Mouse (Mus musculus): ENCODE results near the gene Tnfsf4. TPM values are rescaled to one million over a fixed set of nuclear protein-coding genes. Genes with fewer than 3 reads are reported as not detected.

The Tnfsf4 gene
- 0.22 and 0.24 TPM in 2 replicates for polyA plus RNA-seq (2016; fragmentation: Nextera tagmentation; extraction: Ambion mirVana)

- 72% methylated on average over 6 of the region's 6 CpGs for WGBS
These were observed at the start of gene Tnfsf4 for GRCm38 (mm10) chr1:161394931-161395459. TSS of gene Tnfsf4 (plus strand) at chr1:161395409.

GRCm38 (mm10) chr1:161350981-161351380, 44.2 kb upstream of the Tnfsf4 start:
- Histone ChIP-seq H3K9me3 (replicated peaks) (no peaks in the 10 kb centered on the region), H3K27me3 (ENCODE audit: low read depth, poor library complexity, severe bottlenecking) (no peaks in the 10 kb centered on the region), H3K4me3 (no peak overlapping the region), H3K4me1 (no peaks in the 10 kb centered on the region), H3K27ac (replicated peaks) (no peak overlapping the region), H3K36me3 (no peaks in the 10 kb centered on the region)
- no peak for DNase-seq (ENCODE audit: low spot score)
- 55% methylated on average over 1 of the region's 1 CpGs for WGBS

More at GRCm38 (mm10) chr1:161394931-161395459, at the start of gene Tnfsf4:
- Histone ChIP-seq H3K36me3 (no peaks in the 10 kb centered on the region), H3K4me3 (no peak within 1 kb of the TSS), H3K4me1 (no peaks in the 10 kb centered on the region), H3K9me3 (replicated peaks) (no peaks in the 10 kb centered on the region), H3K27ac (replicated peaks) (no peak within 1 kb of the TSS), H3K27me3 (ENCODE audit: low read depth, poor library complexity, severe bottlenecking) (no peaks in the 10 kb centered on the region)
- no peak for DNase-seq (ENCODE audit: low spot score)

- no peak overlapping the region for H3K4me3 ChIP-seq
- H3K9me3 ChIP-seq (replicated peaks), result no peaks in the 10 kb centered on the region
- no peaks in the 10 kb centered on the region for H3K4me1 ChIP-seq
- H3K27me3 ChIP-seq (ENCODE audit: low read depth, poor library complexity, severe bottlenecking), result no peaks in the 10 kb centered on the region
- H3K27ac ChIP-seq (replicated peaks), result no peak overlapping the region
- no peaks in the 10 kb centered on the region for H3K36me3 ChIP-seq
- DNase-seq (ENCODE audit: low spot score), result no peak
- 88% methylated on average over 4 of the region's 4 CpGs for WGBS
These were observed 30.2 kb upstream of the Tnfsf4 start for GRCm38 (mm10) chr1:161365006-161365405.

- H3K4me1 ChIP-seq, result no peaks in the 10 kb centered on the region
- H3K36me3 ChIP-seq, result no peaks in the 10 kb centered on the region
- no peaks in the 10 kb centered on the region for H3K9me3 ChIP-seq (replicated peaks)
- H3K27me3 ChIP-seq (ENCODE audit: low read depth, poor library complexity, severe bottlenecking), result no peaks in the 10 kb centered on the region
- DNase-seq (ENCODE audit: low spot score), result no peak
- no peak overlapping the region for H3K27ac ChIP-seq (replicated peaks)
- WGBS, result 80% methylated on average over 2 of the region's 2 CpGs
- no peak overlapping the region for H3K4me3 ChIP-seq
These were observed 23.3 kb upstream of the Tnfsf4 start for GRCm38 (mm10) chr1:161371919-161372318.

GRCm38 (mm10) chr1:161375866-161376265, 19.3 kb upstream of the Tnfsf4 start:
- 72% methylated on average over 2 of the region's 2 CpGs for WGBS
- no peak for DNase-seq (ENCODE audit: low spot score)

GRCm38 (mm10) chr1:161378571-161378970, 16.6 kb upstream of the Tnfsf4 start:
- Histone ChIP-seq H3K4me3 (no peak overlapping the region), H3K4me1 (peaks cover 11% of the 10 kb centered on the region), H3K36me3 (no peaks in the 10 kb centered on the region), H3K27me3 (ENCODE audit: low read depth, poor library complexity, severe bottlenecking) (no peaks in the 10 kb centered on the region), H3K27ac (replicated peaks) (no peak overlapping the region), H3K9me3 (replicated peaks) (no peaks in the 10 kb centered on the region)
- 79% methylated on average over 3 of the region's 3 CpGs for WGBS
- no peak for DNase-seq (ENCODE audit: low spot score)

More at GRCm38 (mm10) chr1:161375866-161376265, 19.3 kb upstream of the Tnfsf4 start:
- Histone ChIP-seq H3K36me3 (no peaks in the 10 kb centered on the region), H3K4me1 (peaks cover 11% of the 10 kb centered on the region), H3K27ac (replicated peaks) (no peak overlapping the region), H3K27me3 (ENCODE audit: low read depth, poor library complexity, severe bottlenecking) (no peaks in the 10 kb centered on the region), H3K9me3 (replicated peaks) (no peaks in the 10 kb centered on the region), H3K4me3 (no peak overlapping the region)

- H3K27ac ChIP-seq (replicated peaks), result no peak overlapping the region; the same call in 1 of the 2 replicates
- WGBS, result 25% methylated on average over 11 of the region's 11 CpGs
- H3K9me3 ChIP-seq (replicated peaks), result no peaks in the 10 kb centered on the region
- H3K36me3 ChIP-seq, result no peaks in the 10 kb centered on the region
- no peak overlapping the region for H3K4me3 ChIP-seq
- no peak for DNase-seq (ENCODE audit: low spot score)
- H3K4me1 ChIP-seq, result peaks cover 11% of the 10 kb centered on the region
- no peaks in the 10 kb centered on the region for H3K27me3 ChIP-seq (ENCODE audit: low read depth, poor library complexity, severe bottlenecking)
These were observed 15.4 kb upstream of the Tnfsf4 start for GRCm38 (mm10) chr1:161379685-161380424.

- Histone ChIP-seq H3K9me3 (replicated peaks) (no peaks in the 10 kb centered on the region), H3K27ac (replicated peaks) (no peak overlapping the region; the same call in 1 of the 2 replicates), H3K4me1 (peaks cover 11% of the 10 kb centered on the region), H3K4me3 (no peak overlapping the region), H3K27me3 (ENCODE audit: low read depth, poor library complexity, severe bottlenecking) (no peaks in the 10 kb centered on the region), H3K36me3 (no peaks in the 10 kb centered on the region)
- WGBS, result 38% methylated on average over 5 of the region's 5 CpGs
- DNase-seq (ENCODE audit: low spot score), result no peak
These were observed 14.8 kb upstream of the Tnfsf4 start for GRCm38 (mm10) chr1:161380425-161380780.

- Histone ChIP-seq H3K4me3 (no peak overlapping the region), H3K27me3 (ENCODE audit: low read depth, poor library complexity, severe bottlenecking) (no peaks in the 10 kb centered on the region), H3K27ac (replicated peaks) (no peak overlapping the region), H3K36me3 (no peaks in the 10 kb centered on the region), H3K9me3 (replicated peaks) (no peaks in the 10 kb centered on the region), H3K4me1 (no peaks in the 10 kb centered on the region)
- WGBS, result 70% methylated on average over 2 of the region's 2 CpGs
- DNase-seq (ENCODE audit: low spot score), result no peak
These were observed 5.1 kb upstream of the Tnfsf4 start for GRCm38 (mm10) chr1:161390066-161390465.

- H3K4me1 ChIP-seq, result no peaks in the 10 kb centered on the region
- H3K4me3 ChIP-seq, result no peak overlapping the region
- DNase-seq (ENCODE audit: low spot score), result no peak
- H3K36me3 ChIP-seq, result no peaks in the 10 kb centered on the region
- no peaks in the 10 kb centered on the region for H3K9me3 ChIP-seq (replicated peaks)
- H3K27me3 ChIP-seq (ENCODE audit: low read depth, poor library complexity, severe bottlenecking), result no peaks in the 10 kb centered on the region
- 84% methylated on average over 10 of the region's 10 CpGs for WGBS
- no peak overlapping the region for H3K27ac ChIP-seq (replicated peaks)
These were observed 2.3 kb upstream of the Tnfsf4 start for GRCm38 (mm10) chr1:161392906-161393305.

GRCm38 (mm10) chr1:161395610-161396009, 401 bp downstream of the Tnfsf4 start:
- 62% methylated on average over 5 of the region's 5 CpGs for WGBS

GRCm38 (mm10) chr1:161396351-161396750, 1.1 kb downstream of the Tnfsf4 start:
- Histone ChIP-seq H3K27ac (replicated peaks) (no peak overlapping the region), H3K27me3 (ENCODE audit: low read depth, poor library complexity, severe bottlenecking) (no peaks in the 10 kb centered on the region), H3K4me3 (no peak overlapping the region), H3K4me1 (no peaks in the 10 kb centered on the region), H3K9me3 (replicated peaks) (no peaks in the 10 kb centered on the region), H3K36me3 (no peaks in the 10 kb centered on the region)
- no peak for DNase-seq (ENCODE audit: low spot score)
- WGBS, result 91% methylated on average over 10 of the region's 10 CpGs

More at GRCm38 (mm10) chr1:161395610-161396009, 401 bp downstream of the Tnfsf4 start:
- H3K36me3 ChIP-seq, result no peaks in the 10 kb centered on the region
- no peak overlapping the region for H3K27ac ChIP-seq (replicated peaks)
- DNase-seq (ENCODE audit: low spot score), result no peak
- no peaks in the 10 kb centered on the region for H3K27me3 ChIP-seq (ENCODE audit: low read depth, poor library complexity, severe bottlenecking)
- no peak overlapping the region for H3K4me3 ChIP-seq
- no peaks in the 10 kb centered on the region for H3K9me3 ChIP-seq (replicated peaks)
- no peaks in the 10 kb centered on the region for H3K4me1 ChIP-seq

GRCm38 (mm10) chr1:161400126-161400525, 4.9 kb downstream of the Tnfsf4 start:
- Histone ChIP-seq H3K4me1 (peaks cover 7% of the 10 kb centered on the region), H3K27ac (replicated peaks) (no peak overlapping the region), H3K27me3 (ENCODE audit: low read depth, poor library complexity, severe bottlenecking) (no peaks in the 10 kb centered on the region), H3K9me3 (replicated peaks) (no peaks in the 10 kb centered on the region; the same call in 1 of the 2 replicates), H3K36me3 (no peaks in the 10 kb centered on the region), H3K4me3 (no peak overlapping the region)
- WGBS, result 27% methylated on average over 6 of the region's 6 CpGs
- DNase-seq (ENCODE audit: low spot score), result peak; percentile 33
